Mouse (Mus musculus): ENCODE measurements around the gene Ambra1. TPM values are rescaled to one million over a fixed set of nuclear protein-coding genes. Genes with fewer than 3 reads are reported as not detected.

Gene Ambra1
- polyA plus RNA-seq, 1 experiment, result 31.3 TPM

DNA sequence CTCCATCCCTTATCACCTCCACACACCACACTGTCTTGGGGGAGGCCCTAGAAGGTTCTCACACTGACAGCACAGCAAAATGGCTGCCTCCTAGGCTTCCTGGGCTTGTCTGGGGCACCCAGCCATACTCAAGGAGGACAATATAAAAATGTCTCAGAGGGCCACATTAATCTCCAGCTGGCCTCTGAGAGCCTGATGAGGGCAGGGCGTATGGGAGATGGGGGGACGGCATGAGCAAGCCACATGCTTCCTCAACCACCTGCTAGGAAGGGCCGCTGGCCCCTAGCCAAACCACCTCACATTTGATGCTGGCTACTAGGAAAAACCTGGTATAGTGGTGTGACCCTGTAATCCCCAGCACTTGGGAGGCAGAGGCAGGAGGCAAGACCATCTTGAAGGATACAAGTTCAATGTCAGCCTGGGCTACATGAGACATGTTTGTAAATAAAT, 218.9 kb downstream of the Ambra1 start:
- H3K4me1 ChIP-seq (ENCODE audit: control insufficient read depth, insufficient read depth, low read length), result peaks cover 4% of the 10 kb centered on the region
- H3K27me3 ChIP-seq (ENCODE audit: control insufficient read depth, insufficient read depth, low read length), result no peaks in the 10 kb centered on the region
- H3K4me3 ChIP-seq (ENCODE audit: control insufficient read depth, low read depth, low read length), result no peak overlapping the region
- TF ChIP-seq CTCF (IDR thresholded peaks at IDR 0.05; ENCODE audit: control insufficient read depth, insufficient read depth, insufficient replicate concordance, low read depth, low read length), result no peak
- TF ChIP-seq POLR2A (IDR thresholded peaks at IDR 0.05; ENCODE audit: control insufficient read depth, low read depth, low read length), result no peak
- H3K36me3 ChIP-seq (ENCODE audit: control insufficient read depth, insufficient read depth, low read length), result no peaks in the 10 kb centered on the region
- H3K27ac ChIP-seq (ENCODE audit: control insufficient read depth, insufficient read depth, low read depth, low read length), result no peak overlapping the region

GRCm38 (mm10) chr2:91949411-91950274, 219.7 kb downstream of the Ambra1 start:
- Histone ChIP-seq H3K4me3 (ENCODE audit: control insufficient read depth, low read depth, low read length) (no peak overlapping the region; the same call in 1 of the 2 replicates), H3K4me1 (ENCODE audit: control insufficient read depth, insufficient read depth, low read length) (peaks cover 6% of the 10 kb centered on the region), H3K27ac (ENCODE audit: control insufficient read depth, insufficient read depth, low read depth, low read length) (no peak overlapping the region), H3K36me3 (ENCODE audit: control insufficient read depth, insufficient read depth, low read length) (no peaks in the 10 kb centered on the region), H3K27me3 (ENCODE audit: control insufficient read depth, insufficient read depth, low read length) (no peaks in the 10 kb centered on the region)
- TF ChIP-seq CTCF (IDR thresholded peaks at IDR 0.05; ENCODE audit: control insufficient read depth, insufficient read depth, insufficient replicate concordance, low read depth, low read length), result no peak
- TF ChIP-seq POLR2A (IDR thresholded peaks at IDR 0.05; ENCODE audit: control insufficient read depth, low read depth, low read length), result no peak

- Histone ChIP-seq H3K27me3 (ENCODE audit: control insufficient read depth, insufficient read depth, low read length) (no peaks in the 10 kb centered on the region), H3K4me1 (ENCODE audit: control insufficient read depth, insufficient read depth, low read length) (peaks cover 7% of the 10 kb centered on the region), H3K27ac (ENCODE audit: control insufficient read depth, insufficient read depth, low read depth, low read length) (no peak overlapping the region), H3K4me3 (ENCODE audit: control insufficient read depth, low read depth, low read length) (no peak overlapping the region), H3K36me3 (ENCODE audit: control insufficient read depth, insufficient read depth, low read length) (no peaks in the 10 kb centered on the region)
- TF ChIP-seq CTCF (IDR thresholded peaks at IDR 0.05; ENCODE audit: control insufficient read depth, insufficient read depth, insufficient replicate concordance, low read depth, low read length) (no peak), POLR2A (IDR thresholded peaks at IDR 0.05; ENCODE audit: control insufficient read depth, low read depth, low read length) (no peak)
Observed at GRCm38 (mm10) chr2:91950275-91951085, 220.5 kb downstream of the Ambra1 start.

DNA sequence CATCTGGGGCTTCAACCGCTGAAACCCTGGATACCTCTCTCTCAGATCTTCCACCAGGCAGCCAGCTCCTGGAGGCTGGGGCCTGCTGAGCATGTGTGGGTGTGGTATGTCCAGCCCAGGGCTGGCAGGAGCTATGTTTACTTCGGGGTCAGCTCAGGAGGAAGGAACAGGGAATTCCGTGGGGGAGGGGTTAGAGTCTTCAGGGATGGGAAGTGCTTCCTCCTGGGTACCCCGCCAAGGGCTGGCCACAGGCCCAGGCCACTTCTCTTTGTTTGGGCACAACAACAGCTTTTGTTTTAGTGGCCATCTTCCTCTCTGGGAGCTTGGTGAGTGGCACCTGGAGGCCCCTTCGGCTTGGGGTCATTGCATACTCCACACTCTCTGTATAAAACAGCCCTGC, 223.9 kb downstream of the Ambra1 start:
- TF ChIP-seq POLR2A (IDR thresholded peaks at IDR 0.05; ENCODE audit: control insufficient read depth, low read depth, low read length) (no peak), CTCF (IDR thresholded peaks at IDR 0.05; ENCODE audit: control insufficient read depth, insufficient read depth, insufficient replicate concordance, low read depth, low read length) (no peak)
- H3K4me3 ChIP-seq (ENCODE audit: control insufficient read depth, low read depth, low read length), result no peak overlapping the region
- no peaks in the 10 kb centered on the region for H3K27me3 ChIP-seq (ENCODE audit: control insufficient read depth, insufficient read depth, low read length)
- no peak overlapping the region for H3K27ac ChIP-seq (ENCODE audit: control insufficient read depth, insufficient read depth, low read depth, low read length)
- peaks cover 9% of the 10 kb centered on the region for H3K4me1 ChIP-seq (ENCODE audit: control insufficient read depth, insufficient read depth, low read length)
- H3K36me3 ChIP-seq (ENCODE audit: control insufficient read depth, insufficient read depth, low read length), result no peaks in the 10 kb centered on the region

GRCm38 (mm10) chr2:91955121-91955591, 225.2 kb downstream of the Ambra1 start:
- TF ChIP-seq CTCF (IDR thresholded peaks at IDR 0.05; ENCODE audit: control insufficient read depth, insufficient read depth, insufficient replicate concordance, low read depth, low read length) (no peak), POLR2A (IDR thresholded peaks at IDR 0.05; ENCODE audit: control insufficient read depth, low read depth, low read length) (peak; percentile 64; the same call in 1 of the 2 replicates)
- Histone ChIP-seq H3K4me1 (ENCODE audit: control insufficient read depth, insufficient read depth, low read length) (peaks cover 9% of the 10 kb centered on the region), H3K4me3 (ENCODE audit: control insufficient read depth, low read depth, low read length) (peak overlapping the region; percentile 36), H3K27ac (ENCODE audit: control insufficient read depth, insufficient read depth, low read depth, low read length) (no peak overlapping the region; the same call in 1 of the 2 replicates), H3K36me3 (ENCODE audit: control insufficient read depth, insufficient read depth, low read length) (no peaks in the 10 kb centered on the region), H3K27me3 (ENCODE audit: control insufficient read depth, insufficient read depth, low read length) (no peaks in the 10 kb centered on the region)

DNA sequence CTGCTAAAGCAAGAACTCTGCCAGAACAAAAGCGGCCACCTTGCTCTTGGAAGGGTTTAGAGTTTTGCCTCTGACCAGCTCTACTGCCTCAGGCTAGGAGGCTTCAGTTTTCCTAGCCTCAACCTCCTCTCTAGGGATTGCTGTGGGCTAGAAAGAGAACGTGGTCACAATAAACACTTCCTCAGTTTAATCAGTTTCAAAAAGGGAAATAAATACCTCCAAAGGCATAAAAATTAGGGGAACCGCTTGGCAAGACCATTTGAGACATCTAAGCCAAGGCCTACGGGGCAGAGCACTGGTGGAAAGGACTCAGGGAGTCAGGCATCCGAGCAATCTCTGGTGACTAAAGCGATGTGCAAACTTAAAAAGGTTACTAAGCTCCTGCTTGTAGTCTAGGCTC, 225.9 kb downstream of the Ambra1 start:
- Histone ChIP-seq H3K36me3 (ENCODE audit: control insufficient read depth, insufficient read depth, low read length) (no peaks in the 10 kb centered on the region), H3K4me1 (ENCODE audit: control insufficient read depth, insufficient read depth, low read length) (peaks cover 9% of the 10 kb centered on the region), H3K4me3 (ENCODE audit: control insufficient read depth, low read depth, low read length) (no peak overlapping the region), H3K27me3 (ENCODE audit: control insufficient read depth, insufficient read depth, low read length) (no peaks in the 10 kb centered on the region), H3K27ac (ENCODE audit: control insufficient read depth, insufficient read depth, low read depth, low read length) (no peak overlapping the region)
- no peak for TF ChIP-seq CTCF (IDR thresholded peaks at IDR 0.05; ENCODE audit: control insufficient read depth, insufficient read depth, insufficient replicate concordance, low read depth, low read length)
- no peak for TF ChIP-seq POLR2A (IDR thresholded peaks at IDR 0.05; ENCODE audit: control insufficient read depth, low read depth, low read length)

- no peak overlapping the region for H3K27ac ChIP-seq (ENCODE audit: control insufficient read depth, insufficient read depth, low read depth, low read length)
- TF ChIP-seq CTCF (IDR thresholded peaks at IDR 0.05; ENCODE audit: control insufficient read depth, insufficient read depth, insufficient replicate concordance, low read depth, low read length) (no peak), POLR2A (IDR thresholded peaks at IDR 0.05; ENCODE audit: control insufficient read depth, low read depth, low read length) (no peak)
Observed at GRCm38 (mm10) chr2:91957096-91957495, 227.2 kb downstream of the Ambra1 start.

More at GRCm38 (mm10) chr2:91957096-91957495, 227.2 kb downstream of the Ambra1 start:
- H3K36me3 ChIP-seq (ENCODE audit: control insufficient read depth, insufficient read depth, low read length), result no peaks in the 10 kb centered on the region
- no peaks in the 10 kb centered on the region for H3K27me3 ChIP-seq (ENCODE audit: control insufficient read depth, insufficient read depth, low read length)
- H3K4me1 ChIP-seq (ENCODE audit: control insufficient read depth, insufficient read depth, low read length), result peaks cover 9% of the 10 kb centered on the region
- no peak overlapping the region for H3K4me3 ChIP-seq (ENCODE audit: control insufficient read depth, low read depth, low read length)
